ENCODE assay signal across 12 mouse cellular contexts in the genomic region with DNA sequence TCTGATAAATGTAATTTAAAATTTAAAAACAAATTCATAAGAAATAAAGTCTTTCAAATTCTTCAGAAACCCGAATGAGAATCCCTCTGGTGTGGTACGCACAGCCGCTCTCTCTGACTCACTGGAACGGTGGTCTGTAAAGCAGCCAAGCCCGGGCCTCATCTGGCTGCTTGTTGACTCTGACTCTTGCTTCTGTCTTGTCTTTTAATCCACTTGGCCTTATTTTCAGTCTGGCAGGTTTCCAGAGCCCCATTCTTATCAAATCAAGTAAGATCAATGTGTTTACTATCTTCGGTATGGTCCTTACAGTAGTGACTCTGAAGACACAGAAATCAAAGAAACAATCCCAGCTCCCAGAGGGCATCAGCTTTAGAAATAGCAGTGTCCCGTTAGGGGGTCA. TPM values are rescaled to one million over a fixed set of nuclear protein-coding genes. Genes with fewer than 3 reads are reported as not detected.
DNase-seq lines count a peak whose midpoint lies in the region; ATAC-seq and TF ChIP-seq lines count a peak whose summit lies in the region.
"Had no signal": no experiment of that assay in that cellular context is flagged by ENCODE, and none has a peak within 500 bp of the region (broad histone marks: within the 10 kb centered on the region; RNA-seq: fewer than 3 reads in every experiment).

No protein-coding gene starts in this region.

- 13% methylated on average over 7 of the region's 7 CpGs for WGBS in lung, embryonic 14.5 days
- 33% methylated on average over 7 of the region's 7 CpGs for WGBS in liver, postnatal 0 days (ENCODE audit: insufficient replicate concordance)

- H3K4me1 ChIP-seq in lung, embryonic 14.5 days (ENCODE audit: insufficient read depth), result no peaks in the 10 kb centered on the region
- H3K4me1 ChIP-seq in liver, postnatal 0 days (ENCODE audit: insufficient read depth), result peaks cover 28% of the 10 kb centered on the region

- TF ChIP-seq CTCF in lung, embryonic 14.5 days (IDR thresholded peaks at IDR 0.05; ENCODE audit: low read depth), result no peak
- TF ChIP-seq CTCF in liver, postnatal 0 days (IDR thresholded peaks at IDR 0.05; ENCODE audit: low read depth), result no peak

- no peak overlapping the region for H3K27ac ChIP-seq in lung, embryonic 14.5 days (ENCODE audit: low read depth)
- H3K27ac ChIP-seq in liver, postnatal 0 days (ENCODE audit: low read depth), result peak overlapping the region; percentile 90; the same call in 1 of the 2 replicates
- H3K27ac ChIP-seq: forebrain, embryonic 10.5 days had no signal

- ATAC-seq in lung, embryonic 14.5 days (ENCODE audit: insufficient read depth), result no peak
- ATAC-seq in liver, postnatal 0 days, result no peak
- ATAC-seq in cerebellum, adult (ENCODE audit: insufficient number of reproducible peaks, low FRiP score, low TSS enrichment), result no peak

- H3K9ac ChIP-seq in lung, embryonic 14.5 days, result no peak overlapping the region
- peak overlapping the region; percentile 90 for H3K9ac ChIP-seq in liver, postnatal 0 days (replicated peaks)

- H3K36me3 ChIP-seq in lung, embryonic 14.5 days (ENCODE audit: insufficient read depth), result no peaks in the 10 kb centered on the region
- H3K36me3 ChIP-seq in liver, postnatal 0 days (replicated peaks; ENCODE audit: insufficient read depth, low read length), result 0 out of 2 replicates have a peak, but pooled peaks cover 4% of the 10 kb centered on the region
- H3K36me3 ChIP-seq: forebrain, embryonic 10.5 days had no signal

- no peak for TF ChIP-seq EP300 in liver, postnatal 0 days (IDR thresholded peaks at IDR 0.05; ENCODE audit: low read depth)

- no peak overlapping the region for H3K4me3 ChIP-seq in lung, embryonic 14.5 days (ENCODE audit: low read depth, low read length)
- peak overlapping the region; percentile 75 for H3K4me3 ChIP-seq in liver, postnatal 0 days (ENCODE audit: low read depth, low read length)

- peak; percentile 31 to 35 for DNase-seq in cerebellum, postnatal 10 days
- no peak for DNase-seq in cerebellum, postnatal 4 days (ENCODE audit: low spot score in 2 of 2)
- DNase-seq in lung, embryonic 14.5 days, result peak; percentile 28
- no peak for DNase-seq in lung, adult 18-20 months
- peak; percentile 32 for DNase-seq in adipocyte (ENCODE audit: low spot score)
- DNase-seq in liver, postnatal 0 days, result no peak
- no peak for DNase-seq in cerebellum, adult 11-12 months
- DNase-seq: cerebellum, postnatal 25 days; kidney, adult 2 months; thymus, postnatal 4 days had no signal

- H3K27me3 ChIP-seq in lung, embryonic 14.5 days (ENCODE audit: insufficient read depth, low read length), result peaks cover 52% of the 10 kb centered on the region
- no peaks in the 10 kb centered on the region for H3K27me3 ChIP-seq in liver, postnatal 0 days (ENCODE audit: insufficient read depth, low read length)

- H3K9me3 ChIP-seq in lung, embryonic 14.5 days (ENCODE audit: low read depth, low read length), result no peaks in the 10 kb centered on the region
- H3K9me3 ChIP-seq in liver, postnatal 0 days (ENCODE audit: low read length), result no peaks in the 10 kb centered on the region
- H3K9me3 ChIP-seq: forebrain, embryonic 10.5 days had no signal

- H3K4me2 ChIP-seq in lung, embryonic 14.5 days, result no peak overlapping the region
- H3K4me2 ChIP-seq in liver, postnatal 0 days (ENCODE audit: low read depth, low read length), result peak overlapping the region; percentile 75

RNA-seq across cellular contexts. Expression of a gene that starts 1.5 kb away (rescaled TPM):
- 4.7 and 5.7 TPM in 2 replicates for polyA plus RNA-seq in lung, embryonic 14.5 days (2014; fragmentation: Nextera tagmentation; extraction: Ambion mirVana)
- polyA plus RNA-seq in liver, postnatal 0 days (2015; fragmentation: Nextera tagmentation; extraction: Ambion mirVana), result 14.7 and 16.6 TPM in 2 replicates

RNA-seq across cellular contexts. Expression of a gene that starts 25.4 kb away (rescaled TPM):
- polyA plus RNA-seq in lung, embryonic 14.5 days (2014; fragmentation: Nextera tagmentation; extraction: Ambion mirVana), result 9.0 and 9.2 TPM in 2 replicates
- 0.11 and 0.16 TPM in 2 replicates for polyA plus RNA-seq in liver, postnatal 0 days (2015; fragmentation: Nextera tagmentation; extraction: Ambion mirVana)

RNA-seq across cellular contexts. Expression of a gene that starts 56.8 kb away (rescaled TPM):
- 14.2 and 14.4 TPM in 2 replicates for polyA plus RNA-seq in lung, embryonic 14.5 days (2014; fragmentation: Nextera tagmentation; extraction: Ambion mirVana)
- 0.59 and 0.61 TPM in 2 replicates for polyA plus RNA-seq in liver, postnatal 0 days (2015; fragmentation: Nextera tagmentation; extraction: Ambion mirVana)

Comparison
In these comparisons a context has a peak if more than half of its experiments do, and no peak if none do; other contexts are left out.
1. DNase-seq: peak in cerebellum, postnatal 10 days (2 of 2), lung, embryonic 14.5 days (single experiment) and adipocyte (single experiment); none in cerebellum, postnatal 4 days (0 of 2), lung, adult 18-20 months (0 of 2), liver, postnatal 0 days (single experiment) and cerebellum, adult 11-12 months (single experiment).